Mouse (Mus musculus) ovary, postnatal 10 days (tissue): ENCODE data around the gene Smpd4.
A peak's percentile ranks its signal among the peaks of the same experiment; 100 is the strongest.
"Not testable (repeated sequence)": the region's sequence is repeated elsewhere in the genome, so short reads cannot be mapped to it uniquely, and the experiment has no call there.

Experiments
- DNase-seq: peaks from one replicate; pipeline ENCODE4 v3.0.0; 2022; ENCODE audit warnings: low spot score

Smpd4 gene

DNA sequence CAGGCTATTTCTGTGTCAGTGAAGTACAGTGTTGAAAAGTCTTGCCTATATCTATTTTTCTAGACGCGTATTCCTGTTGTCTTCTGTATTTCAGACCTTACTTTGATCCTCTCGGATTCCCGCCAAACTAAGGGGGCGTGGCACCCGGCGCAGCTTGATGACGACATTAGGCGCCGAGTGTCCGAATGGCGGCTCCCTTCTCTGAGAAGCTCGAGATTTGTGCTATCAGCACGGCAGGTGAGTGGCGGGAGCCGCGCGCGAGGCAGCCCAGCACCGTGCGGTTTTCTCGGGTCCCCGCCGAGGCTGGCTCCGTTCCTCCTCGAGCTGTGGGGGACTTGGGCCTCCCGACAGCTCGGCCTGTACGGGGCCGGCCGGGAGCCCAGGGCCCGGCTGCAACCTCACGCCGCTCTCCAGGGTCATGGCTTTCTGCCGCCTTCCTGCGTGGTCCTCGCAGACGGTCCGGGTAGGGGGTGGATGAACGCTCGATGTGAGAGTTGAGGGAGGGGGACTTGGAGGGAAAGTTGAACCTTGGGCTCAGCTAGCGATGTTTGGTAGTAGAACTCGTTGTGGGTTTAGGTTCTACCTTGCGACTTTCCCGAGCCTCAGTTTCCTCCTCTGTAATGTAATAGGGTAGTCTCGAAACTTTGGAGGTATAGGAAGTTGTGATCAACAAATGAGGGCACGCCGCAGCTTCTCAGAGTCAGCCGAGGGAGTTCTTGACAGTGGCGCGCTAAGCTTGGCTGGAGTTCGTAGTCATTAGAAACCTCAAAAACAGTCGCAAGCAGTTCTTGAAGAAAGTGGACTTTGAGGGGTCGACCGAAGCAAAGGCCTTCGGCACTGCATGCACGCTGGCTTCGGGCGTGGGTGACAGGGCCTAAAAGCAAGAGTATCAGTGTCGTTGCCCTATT is at the start of gene Smpd4:
Gene Smpd4 (plus strand): TSS at position 157 of the 908 bp plus-strand sequence.
- peak; percentile 96 for DNase-seq

DNA sequence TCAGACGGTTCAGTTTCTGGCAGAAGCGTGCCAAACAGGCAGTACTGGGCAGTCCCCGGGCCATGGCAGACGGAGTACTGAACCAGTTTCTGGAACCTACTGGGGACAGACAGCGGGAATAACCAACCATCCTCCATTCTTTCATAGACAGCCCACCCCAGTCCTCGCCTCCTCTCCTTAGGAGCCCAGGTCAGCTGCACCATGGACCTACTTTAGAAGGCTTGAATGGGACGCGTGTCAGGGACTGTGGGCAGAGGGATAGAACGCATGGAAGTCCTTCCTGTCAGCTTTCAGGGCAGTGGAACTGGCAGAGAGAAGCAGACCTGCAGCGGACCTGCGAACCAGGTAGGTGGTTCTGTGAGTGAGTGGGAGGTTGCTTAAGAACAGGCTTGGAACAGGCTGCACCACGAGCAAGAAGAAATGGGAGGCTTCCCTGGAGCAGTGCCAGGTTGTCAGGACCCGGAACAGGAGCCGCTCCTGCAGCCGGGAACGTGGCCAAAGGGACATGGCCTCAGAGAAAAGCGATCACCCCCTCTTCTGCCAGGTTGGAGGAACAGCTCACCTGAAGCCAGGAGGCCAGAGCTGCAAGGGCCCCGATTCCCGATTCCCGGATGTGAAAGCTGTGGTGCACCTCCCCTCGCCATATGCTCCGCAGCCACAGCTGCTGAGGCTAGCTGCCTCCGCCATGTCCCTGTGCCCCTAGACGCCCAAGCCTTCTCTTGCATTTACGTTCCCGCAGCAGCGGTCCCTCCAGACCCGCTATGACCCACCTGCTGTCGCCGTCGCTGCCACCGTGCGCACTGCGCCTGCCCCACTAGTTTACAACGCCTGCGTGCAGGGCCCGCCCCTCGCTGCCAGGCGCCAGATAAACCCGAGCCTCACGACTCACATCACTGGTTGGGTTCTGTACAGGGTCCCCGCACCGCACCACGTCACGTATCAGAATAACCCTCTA is 43.0 kb upstream of the Smpd4 start:
- DNase-seq = peak; percentile 56

DNA sequence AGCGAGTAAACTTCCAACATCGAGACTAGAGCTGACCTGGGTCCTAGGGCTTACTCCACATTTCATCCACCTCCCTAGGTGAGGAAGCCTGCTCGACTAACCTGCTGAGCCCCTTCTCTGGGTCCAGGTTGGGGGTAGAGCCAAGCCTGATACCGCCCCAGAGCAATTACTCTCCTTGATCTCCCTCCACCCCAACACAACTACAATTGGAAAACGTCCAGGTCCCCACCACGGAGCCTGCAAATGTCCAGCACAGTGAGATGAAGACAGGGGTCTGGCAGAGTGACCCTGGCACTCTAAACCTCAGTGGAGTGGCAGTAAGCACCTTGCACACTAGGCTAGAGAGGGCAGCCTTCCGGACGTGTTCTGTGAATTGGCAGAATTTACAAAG is 42.3 kb upstream of the Smpd4 start:
- DNase-seq = no peak

DNA sequence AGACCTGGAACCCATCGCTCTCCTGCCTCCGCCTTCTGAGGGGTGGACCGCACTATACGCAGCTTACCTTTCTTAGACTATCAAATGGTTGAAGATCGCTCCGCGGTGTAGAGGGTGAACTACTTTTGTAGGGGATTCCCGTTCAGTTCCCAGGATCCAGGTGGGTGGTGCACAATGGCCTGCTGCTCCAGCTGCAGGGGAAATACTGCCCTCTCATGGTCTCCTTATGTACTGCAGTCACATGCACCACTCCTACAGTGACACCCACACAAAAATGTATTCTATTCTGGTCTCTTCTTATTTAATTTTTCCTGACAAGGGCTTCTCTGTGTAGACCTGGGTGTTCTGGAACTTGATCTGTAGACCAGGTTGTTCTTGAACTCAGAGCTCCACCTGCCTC is 36.1 kb upstream of the Smpd4 start, which contains the start of gene Slc7a4:
Gene Slc7a4 (minus strand): TSS at position 151 of the 400 bp plus-strand sequence.
- DNase-seq = no peak

GRCm38 (mm10) chr16:17584555-17584954 is 34.6 kb upstream of the Smpd4 start:
- no peak for DNase-seq

DNA sequence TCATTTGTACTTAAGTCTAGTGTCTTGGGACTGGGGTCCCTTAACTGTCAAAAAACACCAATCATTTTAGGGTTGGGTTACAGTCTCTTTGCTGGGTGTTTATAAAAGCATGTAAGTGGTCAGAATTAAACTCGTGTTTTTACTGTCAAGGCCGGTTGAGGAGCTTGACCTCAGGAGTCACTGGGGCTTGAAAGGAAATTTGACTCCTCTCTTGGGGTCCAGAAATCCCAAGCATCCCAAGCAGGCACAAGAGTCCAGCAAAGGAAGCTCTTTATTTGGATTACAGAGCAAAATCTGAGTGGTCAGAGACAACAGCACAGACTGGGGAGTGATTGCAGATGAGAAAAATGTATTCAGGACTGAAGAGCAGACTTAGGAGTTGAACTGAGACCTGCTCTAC is 28.4 kb upstream of the Smpd4 start:
- DNase-seq = no peak

GRCm38 (mm10) chr16:17600944-17601562 is 18.1 kb upstream of the Smpd4 start:
- no peak for DNase-seq

- no peak for DNase-seq
These were observed 14.2 kb upstream of the Smpd4 start for GRCm38 (mm10) chr16:17604941-17605340.

GRCm38 (mm10) chr16:17605684-17606083 is 13.5 kb upstream of the Smpd4 start:
- DNase-seq = no peak

- no peak for DNase-seq
These were observed 7.8 kb upstream of the Smpd4 start for GRCm38 (mm10) chr16:17611383-17611782.

DNA sequence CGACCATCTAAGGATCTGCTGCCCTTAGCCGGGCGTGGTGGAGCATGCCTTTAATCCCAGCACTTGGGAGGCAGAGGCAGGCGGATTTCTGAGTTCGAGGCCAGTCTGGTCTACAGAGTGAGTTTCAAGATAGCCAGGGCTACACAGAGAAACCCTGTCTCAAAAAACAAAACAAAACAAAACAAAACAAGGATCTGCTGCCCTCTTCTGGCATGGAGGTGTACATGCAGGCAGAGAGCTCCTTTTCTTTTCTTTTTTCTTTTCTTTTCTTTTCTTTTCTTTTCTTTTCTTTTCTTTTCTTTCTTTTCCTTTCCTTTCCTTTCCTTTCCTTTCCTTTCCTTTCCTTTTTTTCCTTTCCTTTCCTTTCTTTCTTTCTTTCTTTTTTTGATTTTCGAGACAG is 4.4 kb upstream of the Smpd4 start:
- DNase-seq = not testable (repeated sequence)

DNA sequence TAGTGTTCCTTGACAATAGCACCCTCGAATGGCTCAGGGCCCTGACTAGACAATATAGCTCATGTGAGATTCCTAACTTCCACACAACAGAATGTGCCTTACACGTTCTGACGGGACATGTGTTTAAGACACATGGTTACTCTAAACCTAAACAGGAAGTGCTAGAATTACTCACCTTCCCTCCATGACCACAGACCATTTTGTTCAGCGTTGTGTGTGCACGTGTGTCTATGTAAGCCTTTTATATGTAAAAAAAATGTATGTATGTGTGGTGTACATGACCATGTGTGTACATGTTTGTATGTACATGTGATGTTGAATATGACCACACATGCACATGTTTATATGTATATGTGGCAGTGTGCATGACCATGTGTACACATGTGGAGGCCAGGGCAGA is 2.9 kb upstream of the Smpd4 start:
- no peak for DNase-seq

DNA sequence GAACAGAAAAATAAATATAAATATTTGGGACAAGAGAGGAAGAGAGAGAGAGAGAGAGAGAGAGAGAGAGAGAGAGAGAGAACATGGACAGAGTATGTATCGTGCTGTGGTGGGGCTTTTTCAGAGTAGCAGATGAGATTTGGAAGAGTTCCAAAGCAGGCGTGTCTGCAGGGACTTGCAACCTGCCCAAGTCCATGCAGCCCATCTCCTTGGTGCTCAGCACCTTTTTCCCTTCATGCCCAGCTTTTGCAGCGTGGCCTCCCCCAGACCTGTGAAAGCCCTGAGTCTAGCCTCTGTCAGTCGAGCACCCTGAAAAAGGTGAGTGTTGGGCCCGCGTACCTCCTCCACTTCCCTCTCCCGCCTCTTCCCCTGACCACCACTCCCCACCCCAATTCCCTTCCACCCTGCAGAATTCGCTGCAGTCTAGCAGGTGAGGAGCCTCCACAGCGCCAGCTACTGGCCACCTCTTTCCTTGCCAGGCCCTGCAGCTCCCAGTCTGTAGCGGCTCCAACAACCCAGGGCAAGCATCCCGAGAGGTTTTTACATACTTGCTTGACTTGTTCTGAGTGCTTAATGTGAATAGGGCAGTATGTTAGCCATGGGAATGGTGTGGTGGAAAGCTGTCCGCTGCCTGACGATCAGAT is 1.1 kb upstream of the Smpd4 start:
- DNase-seq = no peak

GRCm38 (mm10) chr16:17621936-17622335 is 2.8 kb downstream of the Smpd4 start:
- no peak for DNase-seq

DNA sequence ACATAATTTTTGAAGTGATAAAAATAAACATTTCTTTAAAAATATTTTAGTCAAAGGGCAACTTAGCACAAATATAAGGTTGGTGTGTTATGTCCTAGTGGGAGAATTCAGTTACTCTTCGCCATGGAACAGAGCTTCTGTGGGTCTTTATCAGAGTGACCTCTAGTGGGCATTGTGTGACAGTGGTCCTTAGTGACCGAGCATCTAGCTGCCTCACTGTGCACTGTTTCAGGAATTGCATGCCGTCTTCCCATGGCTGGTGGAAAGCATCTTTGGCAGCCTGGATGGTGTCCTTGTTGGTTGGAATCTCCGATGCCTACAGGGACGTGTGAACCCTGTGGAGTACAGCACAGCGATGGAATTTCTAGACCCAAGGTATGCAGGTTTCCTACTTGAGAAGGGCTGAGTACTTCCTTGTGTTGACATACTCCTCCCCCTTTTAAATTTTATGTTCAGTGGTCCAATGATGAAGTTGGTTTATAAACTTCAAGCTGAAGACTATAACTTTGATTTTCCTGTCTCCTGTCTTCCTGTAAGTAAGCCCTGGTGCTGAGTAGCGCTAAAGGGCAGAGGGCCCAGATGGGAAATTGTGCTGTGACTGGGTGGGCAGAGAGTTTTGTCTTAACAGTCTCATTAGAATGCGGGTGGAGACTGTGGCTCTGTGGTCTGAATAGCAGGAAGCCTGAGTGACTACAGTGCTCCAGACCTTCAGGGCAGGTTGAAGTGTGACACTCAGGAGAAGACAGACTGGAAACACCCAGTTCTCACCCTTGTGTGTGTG is 6.5 kb downstream of the Smpd4 start:
- DNase-seq = no peak

- DNase-seq = no peak
These were observed 7.1 kb downstream of the Smpd4 start for GRCm38 (mm10) chr16:17626269-17626555.

DNA sequence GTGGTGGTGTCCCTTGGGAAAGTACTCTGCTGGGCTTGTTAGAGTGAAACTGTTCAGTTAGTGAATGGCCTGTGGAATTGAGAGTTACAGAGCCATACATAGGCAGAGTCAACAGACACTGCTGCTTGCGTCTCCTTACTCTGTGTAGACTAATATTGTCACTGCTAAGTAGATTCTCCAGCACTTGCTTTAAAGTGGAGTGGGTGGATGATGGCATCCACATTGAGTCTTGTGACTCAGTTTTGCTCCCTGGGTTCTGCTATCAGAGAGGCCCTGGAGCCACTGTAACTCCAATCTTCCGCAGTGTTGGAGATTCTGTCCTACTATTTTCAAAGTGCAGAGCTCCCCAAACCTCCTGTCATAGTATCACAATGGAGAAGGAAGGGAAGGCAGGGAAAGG is 13.4 kb downstream of the Smpd4 start:
- no peak for DNase-seq

DNA sequence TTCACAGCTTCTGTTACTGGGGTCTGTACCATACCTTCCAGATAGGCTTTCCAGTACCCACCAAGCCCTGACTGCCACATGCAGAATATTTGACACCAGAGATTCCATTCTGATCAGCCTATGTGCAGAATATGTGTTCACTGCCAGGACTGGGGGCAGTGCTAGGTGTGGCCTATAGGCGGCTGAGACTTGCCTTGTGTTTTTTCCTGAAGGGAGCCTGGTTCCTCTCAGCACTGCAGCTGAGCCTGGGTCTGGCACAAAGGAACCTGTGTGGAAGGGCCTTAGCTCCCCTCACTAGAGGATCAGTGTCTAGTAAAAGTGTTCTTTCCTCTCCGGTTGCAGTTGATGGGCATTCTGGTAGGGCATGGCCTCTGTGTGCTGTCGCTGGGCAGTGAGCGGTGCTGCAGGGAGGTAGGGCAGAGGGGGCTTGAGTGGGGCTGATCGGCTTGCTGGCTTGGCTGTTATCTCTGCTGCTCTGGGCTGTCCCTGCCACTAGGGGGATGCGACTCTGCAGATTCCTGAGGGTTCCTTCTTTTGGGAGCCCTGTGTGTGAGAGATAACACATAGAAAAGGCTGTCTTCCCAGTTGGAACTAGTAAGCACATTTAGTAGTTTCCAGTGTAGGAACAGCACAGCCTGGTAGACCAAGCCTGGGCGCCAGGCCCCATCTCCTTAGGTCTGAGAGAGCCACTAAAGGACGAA is 14.5 kb downstream of the Smpd4 start:
- no peak for DNase-seq

DNA sequence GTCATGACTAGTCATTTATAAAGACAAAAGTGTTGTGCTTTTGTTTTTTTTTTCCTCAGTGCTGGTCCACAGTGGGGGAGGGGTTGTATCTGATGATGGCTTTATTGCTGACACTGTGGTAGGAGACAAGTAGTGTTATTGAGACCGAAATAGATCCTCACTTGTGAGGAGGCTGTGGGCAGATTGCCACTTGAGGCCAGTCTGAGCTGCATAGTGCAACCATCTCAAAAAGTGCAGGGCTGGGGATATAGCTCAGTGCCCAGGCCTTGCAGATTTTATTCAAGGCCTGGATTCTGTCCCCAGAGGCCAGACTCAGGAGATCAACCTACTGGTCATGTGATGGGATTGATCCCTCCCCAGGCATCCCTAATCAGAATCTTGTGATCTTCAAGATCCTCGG is 17.8 kb downstream of the Smpd4 start:
- no peak for DNase-seq

DNA sequence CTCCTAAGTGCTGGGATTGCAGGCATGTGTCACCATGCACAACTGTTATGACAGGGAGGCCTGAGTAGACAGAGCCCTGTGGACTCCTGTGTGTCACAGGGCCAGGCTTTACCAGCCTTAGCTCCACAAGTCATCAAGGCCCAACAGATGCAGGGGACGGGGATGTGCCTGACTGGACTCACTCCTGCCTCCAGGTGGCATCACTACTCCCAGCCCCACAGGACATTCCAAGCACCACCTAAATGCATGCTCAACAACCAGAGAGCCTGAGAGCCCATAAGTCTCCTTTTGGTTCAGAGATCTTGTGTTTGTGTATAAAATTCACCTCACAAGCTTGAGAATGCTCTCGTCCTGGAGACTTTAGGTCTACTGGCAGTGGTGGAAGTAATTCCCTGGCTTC is 18.5 kb downstream of the Smpd4 start:
- no peak for DNase-seq
